Mouse (Mus musculus): ENCODE measurements around the gene Ppp1r12a.

Ppp1r12a gene

DNA sequence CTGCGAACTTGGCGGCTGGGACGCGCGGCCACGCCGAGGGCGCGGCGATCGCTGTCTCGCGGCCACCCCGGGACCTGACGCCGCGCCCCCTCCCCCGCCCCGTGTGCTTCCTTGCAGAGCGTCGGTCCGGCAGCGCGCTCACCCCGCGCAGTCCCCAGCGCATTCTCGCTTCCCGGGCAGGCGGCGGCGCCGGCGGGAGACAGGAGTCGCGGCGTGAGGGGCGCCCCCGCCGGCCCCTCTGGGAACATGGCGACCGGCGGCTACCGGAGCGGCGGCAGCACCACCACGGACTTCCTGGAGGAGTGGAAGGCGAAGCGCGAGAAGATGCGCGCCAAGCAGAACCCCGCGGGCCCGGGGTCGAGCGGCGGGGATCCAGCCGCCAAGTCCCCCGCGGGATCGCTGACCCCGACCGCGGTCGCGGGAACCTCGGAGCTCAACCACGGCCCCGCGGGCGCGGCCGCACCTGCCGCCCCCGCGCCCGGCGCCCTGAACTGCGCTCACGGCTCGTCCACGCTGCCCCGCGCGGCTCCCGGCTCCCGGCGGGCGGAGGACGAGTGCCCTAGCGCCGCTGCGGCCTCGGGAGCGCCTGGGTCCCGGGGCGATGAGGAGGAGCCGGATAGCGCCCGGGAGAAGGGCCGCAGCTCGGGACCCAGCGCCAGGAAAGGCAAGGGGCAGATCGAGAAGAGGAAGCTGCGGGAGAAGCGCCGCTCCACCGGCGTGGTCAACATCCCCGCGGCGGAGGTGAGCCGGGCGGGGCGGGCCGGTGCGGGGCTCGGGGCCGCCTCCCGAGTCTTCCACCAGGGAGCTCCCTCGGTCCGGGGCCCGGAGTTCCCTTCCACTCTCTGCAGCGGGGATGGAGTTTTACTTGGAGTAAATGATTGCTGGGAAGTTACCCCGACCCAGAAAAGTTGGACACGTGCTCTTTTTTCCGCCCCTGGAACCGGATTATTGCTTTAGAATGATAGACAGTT lies 170.9 kb downstream of the Ppp1r12a start:
- DNase-seq (ENCODE audit: low spot score in 2 of 2), result peak; percentile 43 to 46

DNA sequence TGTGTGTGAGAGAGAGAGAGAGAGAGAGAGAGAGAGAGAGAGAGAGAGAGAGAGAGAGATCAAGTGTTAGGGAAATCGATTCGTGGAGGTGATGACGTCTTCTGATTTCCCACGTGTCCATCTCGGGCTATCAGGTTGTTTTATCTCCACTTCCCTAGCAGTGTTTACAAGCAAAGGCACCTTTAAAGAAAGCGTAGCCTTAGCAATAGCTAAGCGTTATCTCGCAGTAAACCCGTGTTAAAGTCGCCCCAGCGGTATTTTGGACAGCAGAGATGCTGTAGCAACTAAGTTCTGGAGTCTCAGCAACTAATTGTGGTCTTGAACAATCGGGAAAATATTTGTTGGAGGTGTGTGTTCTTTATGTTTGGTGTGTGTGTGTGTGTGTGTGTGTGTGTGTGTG lies 171.6 kb downstream of the Ppp1r12a start:
- DNase-seq (ENCODE audit: low spot score in 2 of 2), result peak; percentile 5 to 8
